Mouse (Mus musculus): ENCODE data around the gene Fzr1. TPM values are rescaled to one million over a fixed set of nuclear protein-coding genes. Genes with fewer than 3 reads are reported as not detected.

Fzr1 gene
- total RNA-seq, 2 experiments from 2014 or later = 70.8 to 72.5 TPM

GRCm38 (mm10) chr10:81356991-81357844, 21.1 kb downstream of the Fzr1 start, which contains the start of gene Mfsd12:
Gene Mfsd12, plus strand, starts transcription at chr10:81357491.
- peak; percentile 87 to 95 for DNase-seq (ENCODE audit: low spot score in 2 of 2)

- DNase-seq (ENCODE audit: low spot score in 2 of 2) = no peak
These were observed 21.8 kb downstream of the Fzr1 start for GRCm38 (mm10) chr10:81356352-81356990.

GRCm38 (mm10) chr10:81355533-81355932, 22.8 kb downstream of the Fzr1 start:
- no peak for DNase-seq (ENCODE audit: low spot score in 2 of 2)

DNA sequence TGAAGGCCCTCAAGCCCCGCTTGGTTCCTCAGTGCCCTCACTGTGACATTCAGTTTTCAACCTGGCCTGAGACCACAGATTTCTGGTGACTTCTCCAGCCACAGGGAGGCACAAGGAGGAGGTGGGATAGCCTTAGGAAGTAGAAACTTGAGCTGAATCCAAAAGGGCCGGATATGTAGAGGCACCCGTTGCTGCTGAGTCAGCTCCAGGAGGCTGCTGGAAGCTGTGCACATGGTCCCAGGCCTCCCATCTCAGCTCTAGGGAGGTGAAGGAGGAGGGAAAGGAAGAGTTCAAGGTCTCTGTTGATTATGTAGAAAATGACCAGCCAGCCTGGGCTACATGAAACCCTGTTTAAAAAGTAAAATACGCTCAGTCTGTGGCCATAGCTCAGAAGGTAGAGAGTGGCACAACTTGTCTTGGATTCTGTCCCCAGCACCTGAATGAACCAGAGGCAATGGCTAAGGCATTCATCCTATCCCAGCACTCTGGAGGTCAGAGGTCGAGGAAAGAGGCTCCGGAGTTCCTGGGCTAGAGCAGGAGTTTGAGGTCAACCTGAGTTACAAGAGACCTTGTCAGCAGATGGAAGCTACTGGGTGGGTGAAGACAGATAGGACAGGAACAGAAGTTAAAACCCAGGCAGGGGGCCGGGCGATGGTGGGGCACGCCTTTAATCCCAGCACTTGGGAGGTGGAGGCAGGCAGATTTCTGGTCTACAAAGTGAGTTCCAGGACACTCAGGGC, 23.4 kb downstream of the Fzr1 start:
- DNase-seq (ENCODE audit: low spot score in 2 of 2) = no peak

DNA sequence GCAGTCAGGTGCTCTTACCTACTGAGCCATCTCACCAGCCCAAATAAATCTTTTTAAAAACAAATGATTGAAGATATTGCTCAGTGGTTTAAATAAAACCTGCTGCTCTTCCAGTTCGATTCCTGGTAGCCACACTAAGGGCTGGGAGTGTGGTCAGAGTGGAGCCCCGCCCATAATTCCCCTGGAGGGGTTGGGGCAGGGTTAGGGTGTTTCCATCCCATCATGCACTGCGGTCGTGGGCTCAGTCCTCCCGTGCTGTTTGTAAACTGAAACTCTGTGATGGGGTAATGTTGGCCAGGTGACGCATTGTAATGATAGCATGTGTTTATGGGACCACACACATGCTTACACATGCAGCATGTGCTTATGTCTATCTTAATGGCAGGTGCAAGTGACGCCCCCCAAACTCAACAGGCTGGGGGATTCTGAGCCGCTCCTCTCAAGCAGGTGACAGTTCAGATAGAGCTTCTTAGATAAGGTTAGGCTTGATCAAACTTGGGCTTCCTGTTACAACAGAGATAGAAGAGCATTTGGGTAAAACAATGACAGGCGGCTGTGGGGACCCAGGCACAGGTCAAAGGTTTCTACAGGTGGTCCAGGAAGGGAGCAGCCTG, 26.5 kb downstream of the Fzr1 start:
- no peak for DNase-seq (ENCODE audit: low spot score in 2 of 2)

GRCm38 (mm10) chr10:81350351-81351063, 27.8 kb downstream of the Fzr1 start, which contains the start of gene Hmg20b:
Gene Hmg20b, minus strand, starts transcription at chr10:81350480.
- peak; percentile 100 for DNase-seq (ENCODE audit: low spot score in 2 of 2)

DNA sequence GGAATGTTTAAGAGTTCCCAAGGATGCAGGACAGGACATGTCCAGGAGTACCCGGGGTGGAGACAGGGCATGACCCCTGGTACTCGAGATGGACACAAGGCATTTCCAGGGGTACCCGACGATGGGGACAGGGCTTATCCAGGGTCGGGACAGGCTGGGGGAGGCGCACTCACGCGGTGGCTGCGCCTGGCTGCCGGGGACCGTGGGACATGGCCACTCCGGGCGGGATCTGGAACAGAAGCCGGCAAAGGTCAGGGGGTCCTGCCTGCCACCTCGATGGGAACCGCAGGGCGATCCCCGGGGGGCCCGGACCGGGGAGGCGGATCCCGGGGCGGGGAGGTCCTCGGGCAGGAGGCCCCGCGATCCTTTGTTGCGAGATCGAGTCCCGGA, 28.4 kb downstream of the Fzr1 start:
- no peak for DNase-seq (ENCODE audit: low spot score in 2 of 2)

DNA sequence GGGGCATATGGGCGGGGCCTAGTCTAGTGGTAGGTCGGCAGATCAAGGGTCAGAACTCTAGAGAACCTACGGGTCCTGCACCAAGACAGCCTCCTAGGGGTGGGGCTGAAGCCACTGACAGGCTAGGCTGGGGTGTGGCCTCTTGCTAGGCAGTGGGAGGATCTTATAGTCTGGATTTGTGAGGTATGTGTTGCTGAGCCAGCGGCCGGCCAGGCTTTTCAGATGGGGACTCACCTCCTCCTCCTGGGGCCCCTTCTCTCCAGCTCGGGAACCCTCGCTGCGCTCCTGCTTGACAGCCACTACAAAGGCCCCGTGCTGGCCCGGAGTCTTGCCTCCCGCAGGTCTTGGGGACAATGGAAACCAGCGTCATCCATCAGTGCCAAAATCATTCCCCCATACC, 29.2 kb downstream of the Fzr1 start:
- no peak for DNase-seq (ENCODE audit: low spot score in 2 of 2)

DNA sequence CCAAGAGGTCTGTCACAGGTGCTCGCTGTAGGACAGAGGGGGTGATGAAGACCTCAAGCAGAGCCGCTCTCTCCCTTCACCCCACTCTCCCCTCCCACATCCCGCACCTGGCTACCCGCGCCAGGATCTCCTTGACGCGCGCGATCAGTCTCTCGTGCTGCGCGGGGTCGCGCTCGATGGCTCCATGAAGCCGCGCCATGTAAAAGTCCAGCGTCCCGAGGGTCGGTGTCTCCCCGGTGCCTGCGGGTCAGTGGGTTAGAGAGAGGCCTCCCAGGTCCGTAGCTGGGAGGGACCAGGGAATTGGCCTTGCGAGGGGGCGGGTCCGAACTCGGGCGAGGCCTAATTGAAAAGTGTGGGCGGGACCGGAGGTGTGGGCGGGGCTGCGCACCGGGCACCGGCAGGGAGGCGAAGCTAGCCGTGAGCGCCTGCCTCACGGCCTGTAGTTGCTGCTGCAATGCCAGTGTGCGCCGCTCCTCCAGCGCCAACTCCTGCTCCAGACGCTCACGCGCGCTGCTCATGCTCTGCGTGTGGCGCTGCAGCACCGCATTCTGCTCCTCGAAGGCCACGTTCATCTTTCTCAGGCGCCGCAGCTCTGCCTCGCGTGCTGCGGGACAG, 31.8 kb downstream of the Fzr1 start:
- DNase-seq (ENCODE audit: low spot score in 2 of 2) = no peak

DNA sequence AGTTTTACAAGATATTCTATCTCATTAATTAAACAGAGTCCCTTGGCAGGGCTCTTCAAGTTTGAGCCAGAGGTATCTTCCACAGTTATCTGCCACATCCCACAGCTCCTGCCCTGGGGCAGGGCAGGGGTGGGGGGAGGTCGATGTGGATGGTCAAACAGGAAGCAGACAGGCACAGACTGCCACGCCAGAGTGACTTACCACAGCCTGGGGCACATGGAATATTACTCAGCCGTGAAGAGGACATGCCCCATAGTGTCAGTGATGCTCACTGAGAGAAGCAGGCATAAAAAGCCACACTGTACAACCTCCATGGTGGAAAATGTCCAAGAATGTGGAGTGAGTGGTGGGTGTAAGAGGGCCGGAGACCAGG, 33.2 kb downstream of the Fzr1 start:
- no peak for DNase-seq (ENCODE audit: low spot score in 2 of 2)

- no peak for DNase-seq (ENCODE audit: low spot score in 2 of 2)
These were observed 33.7 kb downstream of the Fzr1 start for GRCm38 (mm10) chr10:81344421-81345161.

DNA sequence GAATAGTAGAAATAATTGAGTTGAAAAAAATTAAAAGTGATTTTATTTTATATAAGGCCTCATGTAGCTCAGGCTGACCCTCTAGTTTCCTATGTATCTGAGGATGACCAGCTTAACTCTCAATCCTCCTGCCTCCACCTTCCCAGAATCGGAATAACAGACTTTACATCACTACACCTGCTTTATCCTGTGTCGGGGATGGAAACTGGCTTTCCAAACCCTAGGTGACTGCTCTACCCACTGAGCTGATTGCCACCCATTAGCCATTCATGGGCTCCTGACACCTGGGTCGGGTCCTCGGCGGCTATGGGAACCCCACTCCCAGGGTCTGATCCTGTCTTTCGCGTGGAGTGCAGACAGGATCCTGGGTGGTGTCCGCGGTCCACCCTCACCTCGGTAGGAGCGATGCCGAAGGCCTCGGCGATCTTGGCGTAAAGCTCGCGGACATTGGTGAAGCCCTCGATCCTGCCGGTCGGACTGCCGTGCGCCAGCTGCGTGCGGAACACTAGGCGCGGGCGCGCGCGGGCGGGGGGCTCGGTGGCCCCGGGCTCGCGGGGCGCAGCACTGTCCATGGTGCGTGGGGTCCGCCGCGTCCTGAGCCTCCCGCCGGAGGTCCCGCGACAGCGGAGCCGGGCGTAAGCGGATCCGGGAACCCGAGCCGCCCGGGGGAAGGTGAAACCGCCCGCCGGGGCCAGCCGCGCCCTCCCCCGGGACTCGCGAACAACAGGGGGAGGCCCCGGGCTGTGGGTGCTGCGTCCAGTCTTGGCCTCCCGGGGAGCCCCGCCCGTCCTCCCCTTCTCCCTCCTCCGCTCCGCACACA, 35.4 kb downstream of the Fzr1 start, which contains the start of gene Gipc3:
Gene Gipc3 (minus strand): TSS at position 581 of the 820 bp plus-strand sequence.
- DNase-seq (ENCODE audit: low spot score in 2 of 2) = no peak

GRCm38 (mm10) chr10:81341333-81341949, 36.9 kb downstream of the Fzr1 start:
- peak in 1 of 2 experiments; percentile 67 for DNase-seq (ENCODE audit: low spot score in 2 of 2)

DNA sequence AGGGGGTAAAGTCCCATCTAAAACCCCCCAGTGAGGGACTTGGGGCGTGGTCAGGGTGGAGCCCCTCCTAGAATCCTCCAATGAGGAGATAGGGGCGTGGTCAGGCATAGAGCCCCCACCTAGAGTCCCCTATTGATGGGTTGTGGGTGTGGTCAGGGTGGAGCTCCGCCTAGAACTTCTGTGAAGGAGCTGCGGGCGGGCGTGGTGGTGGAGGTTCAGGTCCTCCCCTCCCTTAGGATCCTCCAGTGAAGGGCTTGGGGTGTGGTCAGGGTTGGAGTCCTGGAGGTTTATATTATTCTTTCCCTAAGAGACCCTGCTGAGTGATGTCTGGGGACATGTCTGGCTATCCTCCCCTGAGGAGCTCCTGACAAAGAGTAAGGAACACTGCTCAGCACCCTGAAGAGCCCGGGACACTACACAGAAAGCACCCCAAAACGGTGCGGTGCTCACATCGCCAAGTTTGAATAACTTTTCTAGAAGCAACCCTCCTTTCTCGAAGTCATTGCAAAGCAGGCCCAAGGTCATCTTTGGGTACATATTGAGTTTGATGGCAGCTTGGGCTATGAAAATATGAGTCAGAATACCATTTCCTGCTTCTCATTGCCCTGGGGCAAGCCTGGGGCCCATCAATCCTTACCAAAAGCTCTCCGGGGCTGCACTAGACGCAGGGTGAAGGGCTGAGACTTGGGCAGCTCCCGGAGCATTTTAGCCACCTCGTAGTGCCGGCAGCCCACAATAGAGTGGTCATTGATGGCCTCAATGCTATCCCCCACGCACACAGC, 37.6 kb downstream of the Fzr1 start:
- DNase-seq (ENCODE audit: low spot score in 2 of 2) = no peak

DNA sequence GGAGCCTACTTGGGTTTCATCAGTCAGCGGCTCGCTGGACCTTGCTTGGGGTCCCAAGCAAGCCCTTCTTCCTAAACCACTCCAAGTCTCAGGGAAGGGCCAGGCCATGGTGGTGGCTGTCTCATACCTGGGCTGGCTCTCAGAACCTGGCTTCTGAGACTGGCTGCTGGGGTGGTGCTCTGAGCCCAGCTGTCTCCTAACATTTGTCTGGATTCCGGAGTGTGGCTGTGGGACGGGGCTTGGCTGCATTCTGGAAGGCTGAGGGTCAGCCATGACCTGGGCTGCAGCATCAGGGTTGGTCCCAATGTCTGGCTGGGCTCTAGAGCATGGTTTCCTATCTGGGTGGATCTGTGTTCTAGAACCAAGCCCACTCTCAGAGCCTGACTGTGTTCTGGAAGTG, 41.8 kb downstream of the Fzr1 start:
- DNase-seq (ENCODE audit: low spot score in 2 of 2) = no peak

DNA sequence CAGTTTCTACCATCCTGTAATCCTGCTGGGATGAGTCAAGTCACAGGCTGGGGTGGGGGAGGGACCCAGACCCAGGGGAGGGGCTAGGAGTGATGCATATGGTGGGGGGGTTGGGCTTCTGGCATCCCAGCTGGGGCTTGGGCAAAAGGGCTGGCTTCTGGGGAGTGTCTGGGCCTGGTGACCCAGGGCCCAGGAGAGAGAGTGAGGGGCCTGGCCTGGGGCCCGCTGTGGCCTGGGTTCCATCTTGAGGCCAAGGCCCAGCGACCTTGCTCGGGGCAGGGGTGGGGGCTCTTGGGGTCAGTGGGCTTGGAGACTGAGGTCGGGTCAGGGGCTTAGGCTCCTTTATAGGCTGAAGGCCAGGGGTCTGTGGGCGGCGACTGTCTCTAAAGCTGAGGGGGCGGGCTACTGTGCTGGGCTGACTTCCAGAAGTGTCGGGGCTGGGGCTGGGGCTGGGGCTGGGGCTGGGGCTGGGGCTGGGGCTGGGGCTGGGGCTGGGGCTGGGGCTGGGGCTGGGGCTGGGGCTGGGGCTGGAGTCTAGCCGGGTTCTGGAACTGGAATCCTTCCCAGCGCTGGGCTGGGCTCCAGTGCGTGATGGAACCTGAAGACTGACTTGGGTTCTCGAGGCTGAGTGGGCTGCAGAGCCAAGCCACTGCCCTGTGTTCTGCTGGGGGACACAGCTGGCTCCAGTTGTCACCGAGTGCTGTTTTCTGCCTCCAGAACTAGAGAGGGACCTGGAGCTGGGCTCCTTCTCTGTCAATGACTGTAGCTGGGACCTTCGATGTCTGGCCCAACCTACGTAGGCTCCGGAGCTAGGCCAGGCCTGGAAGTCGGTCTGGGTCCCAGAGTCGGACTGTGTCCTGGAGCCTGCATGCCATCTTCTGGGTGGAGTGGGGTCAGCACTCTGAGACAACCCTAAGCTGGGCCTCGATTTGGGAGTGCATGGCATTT, 42.6 kb downstream of the Fzr1 start:
- DNase-seq (ENCODE audit: low spot score in 2 of 2) = no peak
